Mouse (Mus musculus) activated CD4-positive, CD25-positive, alpha-beta regulatory T cell, adult 9 weeks (primary cell): Measurements from ENCODE around the gene Mybpc2. TPM values are rescaled to one million over a fixed set of nuclear protein-coding genes. Genes with fewer than 3 reads are reported as not detected.

Source experiments
- polyA plus RNA-seq: library from polyadenylated mRNA; unstranded; fragments of 100-300 nt; shearing (Covaris generic); gene quantifications from one replicate; pipeline ENCODE4 v1.2.1, GENCODE M21; 2017

Mybpc2 gene
- polyA plus RNA-seq = not detected

GRCm38 (mm10) chr7:44524502-44524901, at the start of gene Mybpc2:
Gene Mybpc2 (minus strand): TSS chr7:44524656.

GRCm38 (mm10) chr7:44572213-44572701, 47.8 kb upstream of the Mybpc2 start, which contains the start of gene Napsa:
Gene Napsa (plus strand): TSS chr7:44572380.

GRCm38 (mm10) chr7:44553826-44554225, 29.4 kb upstream of the Mybpc2 start, which contains the start of gene Nr1h2:
Gene Nr1h2 (minus strand): TSS chr7:44553951.

GRCm38 (mm10) chr7:44548497-44549087, 24.1 kb upstream of the Mybpc2 start, which contains the start of gene Pold1:
Gene Pold1 (minus strand): TSS chr7:44548849.

GRCm38 (mm10) chr7:44531946-44532732, 7.7 kb upstream of the Mybpc2 start, which contains the start of gene Spib:
Gene Spib (minus strand): TSS chr7:44532071.

GRCm38 (mm10) chr7:44495992-44496770, 28.3 kb downstream of the Mybpc2 start, which contains the start of the genes Emc10 and Fam71e1:
Gene Emc10 (minus strand): TSS chr7:44496529.
Gene Fam71e1 (plus strand): TSS chr7:44496581.

GRCm38 (mm10) chr7:44467811-44468411, 56.5 kb downstream of the Mybpc2 start, which contains the start of gene Josd2:
Gene Josd2 (plus strand): TSS chr7:44467980.

GRCm38 (mm10) chr7:44465111-44465510, 59.3 kb downstream of the Mybpc2 start, which contains the start of gene Aspdh:
Gene Aspdh (plus strand): TSS chr7:44465391.

Other genes starting within 250 kb of the Mybpc2 start
- 0.43 TPM for gene Clec11a, start 217.8 kb downstream of the Mybpc2 start, polyA plus RNA-seq
- gene Shank1, start 214.4 kb downstream of the Mybpc2 start, polyA plus RNA-seq = 0.15 TPM
- 0.22 TPM for gene Syt3, start 140.6 kb downstream of the Mybpc2 start, polyA plus RNA-seq
- not detected for gene 1700008O03Rik, start 138.8 kb downstream of the Mybpc2 start, polyA plus RNA-seq
- gene Lrrc4b, start 95.6 kb downstream of the Mybpc2 start, polyA plus RNA-seq = not detected
- gene Aspdh, start 59.3 kb downstream of the Mybpc2 start, polyA plus RNA-seq = not detected
- gene Josd2, start 56.7 kb downstream of the Mybpc2 start, polyA plus RNA-seq = 128 TPM
- gene Emc10, start 28.1 kb downstream of the Mybpc2 start, polyA plus RNA-seq = 160 TPM
- 2.6 TPM for gene Fam71e1, start 28.1 kb downstream of the Mybpc2 start, polyA plus RNA-seq
- 1.8 TPM for gene Spib, start 7.4 kb upstream of the Mybpc2 start, polyA plus RNA-seq
- gene Pold1, start 24.2 kb upstream of the Mybpc2 start, polyA plus RNA-seq = 58.3 TPM
- gene Nr1h2, start 29.3 kb upstream of the Mybpc2 start, polyA plus RNA-seq = 143 TPM
- 2.2 TPM for gene Napsa, start 47.7 kb upstream of the Mybpc2 start, polyA plus RNA-seq
- not detected for gene Kcnc3, start 66.0 kb upstream of the Mybpc2 start, polyA plus RNA-seq
- gene Myh14, start 146.2 kb upstream of the Mybpc2 start, polyA plus RNA-seq = not detected
- not detected for gene Izumo2, start 184.1 kb upstream of the Mybpc2 start, polyA plus RNA-seq
- gene Vrk3, start 223.8 kb upstream of the Mybpc2 start, polyA plus RNA-seq = 111 TPM
- gene Zfp473, start 226.4 kb upstream of the Mybpc2 start, polyA plus RNA-seq = 0.57 TPM